Mouse (Mus musculus) gastrocnemius, adult 8-10 months (tissue): ENCODE results near the gene Ccm2. TPM values are rescaled to one million over a fixed set of nuclear protein-coding genes. Genes with fewer than 3 reads are reported as not detected.

ENCODE experiments used
- total RNA-seq, 4 experiments: library from RNA; stranded (reverse); gene quantifications; 2 replicates each; pipeline ENCODE4 v1.2.4; 2022

Ccm2 gene
- total RNA-seq, 4 experiments from 2014 or later: 21.1 to 33.3 (median 27.3) TPM

Other genes with a start within 250 kb of the Ccm2 start
- gene Zmiz2, start 157.8 kb upstream of the Ccm2 start, total RNA-seq: 10 to 100 TPM; 50.7 to 65.8 (median 53.6) TPM
- gene Ppia, start 131.4 kb upstream of the Ccm2 start, total RNA-seq: 100 to 1,000 TPM; 189 to 256 (median 213) TPM
- 10 to 100 TPM; 47.7 to 58.3 (median 56.0) TPM for gene H2afv, start 102.4 kb upstream of the Ccm2 start, total RNA-seq
- 10 to 100 TPM; 19.1 to 24.8 (median 19.7) TPM for gene Purb, start 71.0 kb upstream of the Ccm2 start, total RNA-seq
- under 1 TPM in 3 of 4 experiments, not detected in 1; 0.17 to 0.88 (median 0.61) TPM for gene Myo1g, start 25.9 kb upstream of the Ccm2 start, total RNA-seq
- gene Nacad, start 59.2 kb downstream of the Ccm2 start, total RNA-seq: under 1 TPM; 0.08 to 0.22 (median 0.15) TPM
- 10 to 100 TPM; 53.8 to 63.0 (median 61.0) TPM for gene Tbrg4, start 79.2 kb downstream of the Ccm2 start, total RNA-seq
- gene Wap, start 91.8 kb downstream of the Ccm2 start, total RNA-seq: not detected
- gene Ramp3, start 111.6 kb downstream of the Ccm2 start, total RNA-seq: 1 to 10 TPM in 1 of 4 experiments, under 1 TPM in 3; 0.54 to 1.5 (median 0.69) TPM